Mouse (Mus musculus) lung, postnatal 0 days (tissue): Measurements from ENCODE around the gene Upk3a.

Experiments
- CTCF ChIP-seq: IDR thresholded peaks from 2 replicates; pipeline ENCODE4 v1.5.1; 2016; ENCODE audit warnings: antibody characterized with exemption, mild to moderate bottlenecking
- EP300 ChIP-seq: IDR thresholded peaks from 2 replicates; pipeline ENCODE4 v1.6.1; 2016; ENCODE audit warnings: antibody characterized with exemption, mild to moderate bottlenecking, control low read depth

DNA sequence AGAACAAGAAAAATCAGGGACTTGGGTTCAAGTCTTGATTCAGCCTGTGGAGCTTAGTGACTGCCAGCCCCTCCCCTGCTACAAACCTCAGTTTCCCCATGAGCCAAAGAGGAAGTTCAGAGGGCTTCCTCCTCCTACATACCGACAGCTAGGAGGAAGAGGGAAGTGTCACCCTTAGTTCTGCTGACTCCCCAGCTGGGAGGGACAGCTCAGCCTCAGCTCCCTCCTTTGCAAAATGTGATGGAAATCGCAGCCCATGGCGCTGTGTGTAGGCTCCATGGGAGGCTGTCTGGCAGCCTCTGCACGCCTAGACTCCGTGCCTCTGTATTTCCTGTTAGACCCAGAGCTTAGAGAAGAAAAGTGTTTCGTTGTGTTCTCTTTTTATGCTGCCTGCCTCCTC lies 22.4 kb upstream of the Upk3a start:
- TF ChIP-seq CTCF (no peak), EP300 (no peak)
